Mouse (Mus musculus) lung, postnatal 0 days (tissue): ENCODE results near the gene Parp14. TPM values are rescaled to one million over a fixed set of nuclear protein-coding genes. Genes with fewer than 3 reads are reported as not detected.

Experiments used
- ATAC-seq: fragments of 200-750 bp; cut with Nextera tagmentation; 2 replicates; pipeline ENCODE4 v1.8.0; 2017; ENCODE audit warnings: moderate library complexity
- DNase-seq: peaks from one replicate; pipeline ENCODE4 v3.0.0-alpha.2; 2016; ENCODE audit warnings: low spot score
- H3K27ac ChIP-seq: fragments of 300-500 bp; sonication (generic); 2 replicates; pipeline ENCODE4 v1.5.1; 2014; ENCODE audit warnings: antibody characterized with exemption, mild to moderate bottlenecking, low read length, mixed read lengths
- H3K27me3 ChIP-seq: fragments of 300-500 bp; sonication (generic); replicated peaks from 2 replicates; pipeline ENCODE4 v1.6.1; 2014; ENCODE audit warnings: low read length, mixed read lengths; ENCODE audit not compliant: insufficient read depth
- H3K36me3 ChIP-seq: fragments of 300-500 bp; sonication (generic); 2 replicates; pipeline ENCODE4 v1.6.1; 2014; ENCODE audit warnings: low read length, mixed read lengths; ENCODE audit not compliant: insufficient read depth
- H3K4me1 ChIP-seq: fragments of 300-500 bp; sonication (generic); 2 replicates; pipeline ENCODE4 v1.6.1; 2014; ENCODE audit warnings: antibody characterized with exemption, low read depth, low read length, mixed read lengths; ENCODE audit not compliant: insufficient read depth
- H3K4me2 ChIP-seq: fragments of 300-500 bp; sonication (generic); replicated peaks from 2 replicates; pipeline ENCODE4 v1.6.1; 2014; ENCODE audit warnings: low read depth, mild to moderate bottlenecking, low read length, moderate library complexity, mixed read lengths
- H3K4me3 ChIP-seq: fragments of 300-500 bp; sonication (generic); 2 replicates; pipeline ENCODE4 v1.5.1; 2014; ENCODE audit warnings: low read depth, low read length
- H3K9ac ChIP-seq: fragments of 300-500 bp; sonication (generic); replicated peaks from 2 replicates; pipeline ENCODE4 v1.6.1; 2014; ENCODE audit warnings: low read depth, mild to moderate bottlenecking
- H3K9me3 ChIP-seq: fragments of 300-500 bp; sonication (generic); 2 replicates; pipeline ENCODE4 v1.6.1; 2016; ENCODE audit warnings: low read length, mixed read lengths
- CTCF ChIP-seq: IDR thresholded peaks from 2 replicates; pipeline ENCODE4 v1.5.1; 2016; ENCODE audit warnings: antibody characterized with exemption, mild to moderate bottlenecking
- EP300 ChIP-seq: IDR thresholded peaks from 2 replicates; pipeline ENCODE4 v1.6.1; 2016; ENCODE audit warnings: antibody characterized with exemption, mild to moderate bottlenecking, control low read depth
- WGBS: fragments of 180-500 bp; shearing (Covaris S2); extraction: QIAGEN DNeasy Blood & Tissue Kit; methylation state at CpG from one replicate; pipeline ENCODE4 v1.1.7; 2014; 5-methylcytosine and 5-hydroxymethylcytosine counted together
- polyA plus RNA-seq: library from polyadenylated mRNA; unstranded; fragments of >200 nt; fragmentation: Nextera tagmentation; extraction: Ambion mirVana; gene quantifications from 2 replicates; pipeline ENCODE4 v1.2.1, GENCODE M21; 2015

The Parp14 gene
- polyA plus RNA-seq, 1 experiment from 2014 or later = 2.9 TPM

DNA sequence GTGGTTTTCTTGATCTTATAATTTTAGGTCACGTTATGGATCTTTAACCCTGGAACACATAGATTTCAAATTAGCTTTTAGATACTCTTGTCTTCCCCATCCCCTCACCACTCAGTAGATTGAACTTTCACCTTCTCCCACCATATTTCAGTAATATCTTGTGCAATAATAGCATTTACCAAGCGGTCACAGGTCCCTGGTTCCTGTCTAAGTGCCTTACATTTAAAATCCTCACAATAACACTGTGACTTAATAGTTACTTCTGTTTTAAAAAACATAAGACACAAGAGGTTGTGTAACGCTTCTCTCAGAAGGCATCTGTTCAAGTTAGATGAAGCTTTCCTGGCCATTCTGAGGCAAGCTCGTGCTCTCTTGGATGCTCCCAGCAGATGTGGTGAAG, 67.6 kb downstream of the Parp14 start:
- no peaks in the 10 kb centered on the region for H3K4me1 ChIP-seq
- TF ChIP-seq CTCF (no peak), EP300 (0 out of 2 replicates have a peak, but pooled peaks have one; percentile 8)
- no peaks in the 10 kb centered on the region for H3K27me3 ChIP-seq
- no peak for ATAC-seq
- H3K36me3 ChIP-seq = no peaks in the 10 kb centered on the region
- no peak overlapping the region for H3K9ac ChIP-seq
- H3K27ac ChIP-seq = no peak overlapping the region
- WGBS = 86% methylated on average over 4 of the region's 4 CpGs
- 0 out of 2 replicates have a peak, but pooled peaks cover 2% of the 10 kb centered on the region for H3K9me3 ChIP-seq
- H3K4me2 ChIP-seq = no peak overlapping the region
- H3K4me3 ChIP-seq = no peak overlapping the region
- peak; percentile 6 for DNase-seq

DNA sequence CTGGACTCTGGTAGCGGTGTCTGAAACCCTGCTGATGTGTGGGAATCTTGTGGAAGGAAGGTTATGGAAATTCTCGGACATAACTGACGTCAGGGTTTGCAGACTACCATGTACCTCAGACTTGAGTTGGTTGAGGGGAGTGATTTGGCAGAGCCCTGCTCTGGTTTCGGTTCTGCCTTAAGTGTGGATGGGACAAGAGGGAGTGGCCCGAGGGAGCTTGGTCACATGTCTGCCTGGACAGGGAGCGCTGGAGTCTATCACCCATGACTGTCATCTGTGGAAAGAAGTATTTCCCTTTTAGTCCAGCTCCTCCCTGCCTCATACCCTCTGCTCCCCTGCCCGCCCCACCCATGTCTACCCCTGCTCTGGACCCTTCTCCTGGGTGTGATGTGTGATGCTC, 69.2 kb downstream of the Parp14 start:
- TF ChIP-seq CTCF = no peak
- no peak for TF ChIP-seq EP300
- peak; percentile 22 for DNase-seq
- H3K36me3 ChIP-seq = no peaks in the 10 kb centered on the region
- no peak overlapping the region for H3K9ac ChIP-seq
- H3K27ac ChIP-seq = no peak overlapping the region
- H3K4me2 ChIP-seq = no peak overlapping the region
- 88% methylated on average over 7 of the region's 7 CpGs for WGBS
- H3K4me3 ChIP-seq = no peak overlapping the region
- H3K27me3 ChIP-seq = no peaks in the 10 kb centered on the region
- ATAC-seq = peak; percentile 26; the same call in 1 of the 2 replicates
- H3K9me3 ChIP-seq = 0 out of 2 replicates have a peak, but pooled peaks cover 2% of the 10 kb centered on the region
- no peaks in the 10 kb centered on the region for H3K4me1 ChIP-seq

DNA sequence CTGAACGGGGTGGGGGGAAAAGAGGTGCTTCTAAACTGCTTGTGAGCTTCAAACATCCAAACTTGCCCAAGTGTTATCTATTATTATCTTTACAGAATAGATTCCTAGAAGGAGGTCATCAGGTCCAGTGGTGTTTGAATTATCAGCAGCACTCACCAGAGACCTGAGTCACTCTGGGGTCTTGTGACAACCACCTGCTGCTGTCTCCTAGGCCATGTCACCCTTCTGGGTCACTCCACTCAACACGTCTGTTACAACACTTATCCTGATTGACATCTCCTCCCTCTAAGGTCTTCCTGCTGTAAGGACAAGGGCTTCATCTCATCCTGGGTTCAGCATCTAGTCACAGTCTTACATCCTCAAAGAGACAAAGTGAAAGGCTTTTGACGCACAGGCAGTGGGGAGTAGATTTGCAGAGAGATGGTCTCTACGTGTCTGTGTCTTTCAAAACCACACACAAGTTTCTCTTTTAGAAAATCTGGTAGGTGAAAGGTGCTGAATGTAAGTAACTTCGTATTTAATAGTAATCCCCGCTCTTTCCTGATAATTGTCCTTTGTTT, 79.3 kb downstream of the Parp14 start:
- Histone ChIP-seq H3K9me3 (no peaks in the 10 kb centered on the region), H3K4me2 (no peak overlapping the region), H3K27me3 (no peaks in the 10 kb centered on the region), H3K4me1 (no peaks in the 10 kb centered on the region), H3K9ac (no peak overlapping the region), H3K27ac (no peak overlapping the region), H3K4me3 (no peak overlapping the region), H3K36me3 (no peaks in the 10 kb centered on the region)
- DNase-seq (no peak), ATAC-seq (no peak)
- 75% methylated on average over 6 of the region's 6 CpGs for WGBS
- TF ChIP-seq CTCF = no peak
- no peak for TF ChIP-seq EP300

DNA sequence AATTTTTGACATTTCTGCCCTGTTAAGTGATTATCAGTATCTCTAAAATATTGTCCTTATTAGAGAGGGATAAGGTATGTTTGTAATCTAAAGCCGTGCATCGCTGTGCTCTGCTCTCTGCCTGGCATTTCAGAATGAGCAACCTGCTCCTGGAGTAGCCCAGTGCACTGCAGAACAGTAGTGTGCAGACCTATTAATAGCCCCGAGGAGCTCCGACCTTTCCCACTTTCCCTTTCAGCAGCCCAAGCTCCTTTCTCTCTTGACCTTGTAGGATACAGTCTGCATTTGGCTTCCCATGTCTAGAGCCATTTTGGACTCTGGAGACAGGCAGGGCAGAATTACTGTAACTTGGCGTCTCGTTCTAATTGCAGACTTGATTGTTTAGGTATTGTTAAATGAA, 83.0 kb downstream of the Parp14 start:
- ATAC-seq (no peak), DNase-seq (no peak)
- H3K36me3 ChIP-seq = no peaks in the 10 kb centered on the region
- H3K27me3 ChIP-seq = no peaks in the 10 kb centered on the region
- 95% methylated on average over 6 of the region's 6 CpGs for whole genome bisulfite sequencing
- no peaks in the 10 kb centered on the region for H3K4me1 ChIP-seq
- TF ChIP-seq EP300 = no peak
- TF ChIP-seq CTCF = no peak
- H3K4me2 ChIP-seq = no peak overlapping the region
- no peak overlapping the region for H3K4me3 ChIP-seq
- H3K27ac ChIP-seq = no peak overlapping the region
- no peak overlapping the region for H3K9ac ChIP-seq
- no peaks in the 10 kb centered on the region for H3K9me3 ChIP-seq

DNA sequence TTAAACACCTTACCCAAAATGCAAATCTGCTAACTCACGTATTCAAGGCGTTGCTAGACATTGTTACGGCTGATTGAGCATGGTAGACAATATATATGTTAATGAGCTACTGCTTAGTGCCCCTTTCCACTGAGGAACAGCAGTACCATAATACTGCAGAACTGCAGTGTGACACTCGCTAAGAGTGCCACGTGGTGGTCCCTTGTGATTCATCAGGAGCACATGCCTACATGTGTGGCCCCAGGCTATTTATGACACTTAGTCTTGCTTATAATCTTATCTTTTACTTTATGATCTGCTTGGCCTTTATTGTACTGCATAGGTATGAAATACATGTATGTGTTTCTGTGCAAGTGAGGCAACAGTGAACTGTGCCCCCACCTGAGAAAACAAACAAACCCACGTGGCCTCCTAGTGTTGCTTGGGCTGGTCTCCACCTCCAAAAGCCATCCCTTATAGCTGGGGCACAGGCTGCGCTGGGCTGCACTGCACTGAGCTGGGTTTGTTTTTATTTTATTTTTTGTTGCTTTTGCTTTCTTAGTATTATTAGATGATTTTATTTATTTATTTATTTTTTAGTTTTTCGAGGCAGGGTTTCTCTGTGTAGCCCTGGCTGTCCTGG, 83.7 kb downstream of the Parp14 start:
- 84% methylated on average over 8 of the region's 8 CpGs for whole genome bisulfite sequencing

DNA sequence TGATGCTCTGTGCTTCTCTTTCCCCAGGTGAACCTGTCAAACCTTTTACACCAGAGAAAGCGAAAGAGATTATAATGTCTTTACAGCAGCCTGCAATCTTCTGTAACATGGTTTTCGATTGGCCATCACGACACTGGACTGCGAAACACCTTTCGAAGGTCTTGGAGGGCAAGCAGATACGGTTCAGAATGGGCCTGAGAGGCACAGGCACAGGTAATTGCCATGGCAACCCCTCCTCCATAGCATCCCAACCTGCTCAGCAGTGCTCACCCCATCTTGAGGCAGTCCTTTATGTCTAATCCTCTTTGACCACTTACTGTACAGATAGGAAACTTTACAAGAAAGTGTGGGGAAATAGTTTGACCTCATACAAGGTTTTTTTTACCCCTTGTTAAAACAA, 84.2 kb downstream of the Parp14 start:
- DNase-seq (no peak), ATAC-seq (no peak)
- Histone ChIP-seq H3K4me1 (no peaks in the 10 kb centered on the region), H3K9me3 (no peaks in the 10 kb centered on the region), H3K4me3 (no peak overlapping the region), H3K36me3 (no peaks in the 10 kb centered on the region), H3K27ac (no peak overlapping the region), H3K9ac (no peak overlapping the region), H3K4me2 (no peak overlapping the region), H3K27me3 (no peaks in the 10 kb centered on the region)
- TF ChIP-seq CTCF (no peak), EP300 (no peak)
- 77% methylated on average over 6 of the region's 6 CpGs for WGBS

More for the DNA sequence above, 83.7 kb downstream of the Parp14 start:
- TF ChIP-seq CTCF = no peak
- no peak for TF ChIP-seq EP300
- no peaks in the 10 kb centered on the region for H3K9me3 ChIP-seq
- DNase-seq (no peak), ATAC-seq (no peak)
- no peak overlapping the region for H3K9ac ChIP-seq
- no peaks in the 10 kb centered on the region for H3K36me3 ChIP-seq
- no peak overlapping the region for H3K4me2 ChIP-seq
- no peaks in the 10 kb centered on the region for H3K4me1 ChIP-seq
- no peaks in the 10 kb centered on the region for H3K27me3 ChIP-seq
- no peak overlapping the region for H3K4me3 ChIP-seq
- H3K27ac ChIP-seq = no peak overlapping the region
